Mouse (Mus musculus): Measurements from ENCODE around the gene Rin1. TPM values are rescaled to one million over a fixed set of nuclear protein-coding genes. Genes with fewer than 3 reads are reported as not detected.

Gene Rin1
- total RNA-seq, 1 experiment, result 16.5 TPM

- 0 out of 2 replicates have a peak, but pooled peaks have one; percentile 6 for TF ChIP-seq ZNF384 (IDR thresholded peaks at IDR 0.05; ENCODE audit: low read depth, low read length)
- TF ChIP-seq MAFK (IDR thresholded peaks at IDR 0.05; ENCODE audit: insufficient read depth, low read depth, low read length), result no peak
- TF ChIP-seq HCFC1 (IDR thresholded peaks at IDR 0.05; ENCODE audit: borderline replicate concordance, insufficient read depth, low read length), result peak; percentile 65; the same call in 1 of the 2 replicates
- TF ChIP-seq CHD2 (IDR thresholded peaks at IDR 0.05; ENCODE audit: low read depth, low read length), result peak; percentile 79
- peak; percentile 31; the same call in 1 of the 2 replicates for TF ChIP-seq ZC3H11A (IDR thresholded peaks at IDR 0.05; ENCODE audit: borderline replicate concordance, low read depth, low read length)
- H3K27ac ChIP-seq (ENCODE audit: insufficient read depth, low read depth, low read length, poor library complexity, severe bottlenecking), result no peak within 1 kb of the TSS; the same call in 1 of the 2 replicates
- DNase-seq (ENCODE audit: low read depth, low spot score), result peak; percentile 98
- H3K4me1 ChIP-seq (ENCODE audit: control insufficient read depth in 2 of 2, insufficient read depth in 2 of 2, low read length in 2 of 2, poor library complexity in 1 of 2), result peaks cover 2 to 16% of the 10 kb centered on the region in 2 experiments; a peak in 3 of 4 replicates
- no peaks in the 10 kb centered on the region for H3K9me3 ChIP-seq (ENCODE audit: control insufficient read depth, insufficient read depth, low read depth, low read length)
- in situ Hi-C loops (cut with MboI; ENCODE audit: low sequenced_read_pairs in 2 of 2, unreplicated experiment in 2 of 2), result no loop called here
- H3K4me3 ChIP-seq (ENCODE audit: insufficient read depth in 1 of 2, low read depth in 1 of 2, low read length in 2 of 2, poor library complexity in 1 of 2, severe bottlenecking in 1 of 2), result peak within 1 kb of the TSS; percentile 96
- H3K36me3 ChIP-seq (ENCODE audit: control insufficient read depth, insufficient read depth, low read length, poor library complexity, severe bottlenecking), result peaks cover 10% of the 10 kb centered on the region
- peak within 1 kb of the TSS; percentile 88 for H3K9ac ChIP-seq (ENCODE audit: insufficient read depth, low read depth, low read length, poor library complexity, severe bottlenecking)
Measured at GRCm38 (mm10) chr19:5087884-5088728, 37.8 kb downstream of the Rin1 start, which contains the start of gene Yif1a. TSS of gene Yif1a (plus strand) at chr19:5088538.

DNA sequence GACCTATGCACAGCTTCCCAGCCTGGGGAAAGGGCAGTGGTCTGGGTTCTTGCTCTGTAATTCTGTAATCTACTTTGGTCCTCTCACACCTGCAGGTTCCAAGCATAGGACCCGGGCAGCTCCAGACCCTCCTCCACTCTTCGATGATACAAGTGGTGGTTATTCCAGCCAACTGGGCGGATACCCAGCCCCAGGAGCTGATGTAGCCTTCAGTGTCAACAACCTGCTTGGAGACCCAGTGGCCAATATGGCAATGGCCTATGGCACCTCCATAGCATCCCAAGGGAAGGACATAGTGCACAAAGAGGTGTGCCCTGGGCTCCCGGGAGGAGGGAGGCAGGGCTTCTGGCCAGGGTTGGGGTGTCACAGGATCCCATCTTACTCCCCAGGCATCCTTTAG, 39.0 kb downstream of the Rin1 start:
- in situ Hi-C loops (cut with MboI; ENCODE audit: low sequenced_read_pairs in 2 of 2, unreplicated experiment in 2 of 2), result no loop called here
- peak overlapping the region; percentile 88; the same call in 1 of the 2 replicates for H3K9ac ChIP-seq (ENCODE audit: insufficient read depth, low read depth, low read length, poor library complexity, severe bottlenecking)
- H3K36me3 ChIP-seq (ENCODE audit: control insufficient read depth, insufficient read depth, low read length, poor library complexity, severe bottlenecking), result peaks cover 12% of the 10 kb centered on the region
- TF ChIP-seq CHD2 (IDR thresholded peaks at IDR 0.05; ENCODE audit: low read depth, low read length) (no peak), HCFC1 (IDR thresholded peaks at IDR 0.05; ENCODE audit: borderline replicate concordance, insufficient read depth, low read length) (no peak), ZC3H11A (IDR thresholded peaks at IDR 0.05; ENCODE audit: borderline replicate concordance, low read depth, low read length) (no peak), ZNF384 (IDR thresholded peaks at IDR 0.05; ENCODE audit: low read depth, low read length) (no peak), MAFK (IDR thresholded peaks at IDR 0.05; ENCODE audit: insufficient read depth, low read depth, low read length) (no peak)
- peaks cover 2 to 12% of the 10 kb centered on the region in 2 experiments; a peak in 3 of 4 replicates for H3K4me1 ChIP-seq (ENCODE audit: control insufficient read depth in 2 of 2, insufficient read depth in 2 of 2, low read length in 2 of 2, poor library complexity in 1 of 2)
- H3K27ac ChIP-seq (ENCODE audit: insufficient read depth, low read depth, low read length, poor library complexity, severe bottlenecking), result no peak overlapping the region
- peak overlapping the region in 1 of 2 experiments; percentile 96; a peak in 1 of 4 replicates for H3K4me3 ChIP-seq (ENCODE audit: insufficient read depth in 1 of 2, low read depth in 1 of 2, low read length in 2 of 2, poor library complexity in 1 of 2, severe bottlenecking in 1 of 2)
- no peaks in the 10 kb centered on the region for H3K9me3 ChIP-seq (ENCODE audit: control insufficient read depth, insufficient read depth, low read depth, low read length)
- DNase-seq (ENCODE audit: low read depth, low spot score), result no peak

DNA sequence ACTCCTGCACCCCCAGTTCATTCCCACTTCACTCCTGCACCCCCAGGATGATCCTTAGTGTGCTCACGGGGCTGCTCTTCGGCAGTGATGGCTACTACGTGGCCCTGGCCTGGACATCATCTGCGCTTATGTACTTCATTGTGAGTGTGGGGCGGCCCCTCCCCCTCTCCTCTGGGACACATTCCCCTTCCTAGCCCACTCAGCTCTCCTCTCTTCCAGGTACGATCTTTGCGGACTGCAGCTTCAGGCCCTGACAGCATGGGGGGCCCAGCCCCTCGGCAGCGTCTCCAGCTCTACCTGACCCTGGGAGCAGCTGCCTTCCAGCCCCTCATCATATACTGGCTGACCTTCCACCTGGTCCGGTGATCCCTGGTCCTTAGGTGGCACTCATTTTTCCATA, 41.8 kb downstream of the Rin1 start:
- H3K36me3 ChIP-seq (ENCODE audit: control insufficient read depth, insufficient read depth, low read length, poor library complexity, severe bottlenecking), result peaks cover 12% of the 10 kb centered on the region
- H3K9me3 ChIP-seq (ENCODE audit: control insufficient read depth, insufficient read depth, low read depth, low read length), result no peaks in the 10 kb centered on the region
- peaks cover 2 to 15% of the 10 kb centered on the region in 2 experiments; a peak in 2 of 4 replicates for H3K4me1 ChIP-seq (ENCODE audit: control insufficient read depth in 2 of 2, insufficient read depth in 2 of 2, low read length in 2 of 2, poor library complexity in 1 of 2)
- H3K4me3 ChIP-seq (ENCODE audit: insufficient read depth in 1 of 2, low read depth in 1 of 2, low read length in 2 of 2, poor library complexity in 1 of 2, severe bottlenecking in 1 of 2), result no peak overlapping the region
- in situ Hi-C loops (cut with MboI; ENCODE audit: low sequenced_read_pairs in 2 of 2, unreplicated experiment in 2 of 2), result no loop called here
- H3K27ac ChIP-seq (ENCODE audit: insufficient read depth, low read depth, low read length, poor library complexity, severe bottlenecking), result no peak overlapping the region
- no peak for TF ChIP-seq ZNF384 (IDR thresholded peaks at IDR 0.05; ENCODE audit: low read depth, low read length)
- TF ChIP-seq ZC3H11A (IDR thresholded peaks at IDR 0.05; ENCODE audit: borderline replicate concordance, low read depth, low read length), result no peak
- TF ChIP-seq CHD2 (IDR thresholded peaks at IDR 0.05; ENCODE audit: low read depth, low read length), result no peak
- no peak for TF ChIP-seq MAFK (IDR thresholded peaks at IDR 0.05; ENCODE audit: insufficient read depth, low read depth, low read length)
- TF ChIP-seq HCFC1 (IDR thresholded peaks at IDR 0.05; ENCODE audit: borderline replicate concordance, insufficient read depth, low read length), result no peak
- H3K9ac ChIP-seq (ENCODE audit: insufficient read depth, low read depth, low read length, poor library complexity, severe bottlenecking), result no peak overlapping the region
- no peak for DNase-seq (ENCODE audit: low read depth, low spot score)

- peaks cover 12% of the 10 kb centered on the region for H3K36me3 ChIP-seq (ENCODE audit: control insufficient read depth, insufficient read depth, low read length, poor library complexity, severe bottlenecking)
- no peak overlapping the region for H3K4me3 ChIP-seq (ENCODE audit: insufficient read depth in 1 of 2, low read depth in 1 of 2, low read length in 2 of 2, poor library complexity in 1 of 2, severe bottlenecking in 1 of 2)
- in situ Hi-C loops (cut with MboI; ENCODE audit: low sequenced_read_pairs in 2 of 2, unreplicated experiment in 2 of 2), result no loop called here
- no peak overlapping the region for H3K9ac ChIP-seq (ENCODE audit: insufficient read depth, low read depth, low read length, poor library complexity, severe bottlenecking)
- H3K27ac ChIP-seq (ENCODE audit: insufficient read depth, low read depth, low read length, poor library complexity, severe bottlenecking), result no peak overlapping the region
- TF ChIP-seq ZC3H11A (IDR thresholded peaks at IDR 0.05; ENCODE audit: borderline replicate concordance, low read depth, low read length) (no peak), MAFK (IDR thresholded peaks at IDR 0.05; ENCODE audit: insufficient read depth, low read depth, low read length) (no peak)
- DNase-seq (ENCODE audit: low read depth, low spot score), result no peak
- peaks cover 2 to 16% of the 10 kb centered on the region in 2 experiments; a peak in 2 of 4 replicates for H3K4me1 ChIP-seq (ENCODE audit: control insufficient read depth in 2 of 2, insufficient read depth in 2 of 2, low read length in 2 of 2, poor library complexity in 1 of 2)
- no peaks in the 10 kb centered on the region for H3K9me3 ChIP-seq (ENCODE audit: control insufficient read depth, insufficient read depth, low read depth, low read length)
Measured at GRCm38 (mm10) chr19:5093481-5094242, 43.4 kb downstream of the Rin1 start.

Data from ES-E14 (cell line).